Mouse (Mus musculus) spleen, adult 2 months (tissue): ENCODE measurements at regions not wholly inside any gene's neighbourhood (a gene's known extent, or its start where the extent isn't known, plus 50 kb on each side); places are given as distances from the start of the nearest gene placed in this dataset.

Experiments used
- DNase-seq, 2 experiments: peaks; one replicate each; pipeline versions ENCODE4 v3.0.0 to v3.0.0-alpha.2; 2012 to 2021; ENCODE audit warnings: low spot score in 2 of 2, low read depth in 1 of 2
- H3K27ac ChIP-seq: fragments of 200-500 bp; 2 replicates; pipeline ENCODE4 v1.5.1; 2012; ENCODE audit warnings: low read length, inconsistent platforms; ENCODE audit not compliant: insufficient read depth
- H3K27me3 ChIP-seq: fragments of 200-500 bp; 2 replicates; pipeline ENCODE4 v1.6.1; 2012; ENCODE audit warnings: mild to moderate bottlenecking, moderate library complexity, low read length, inconsistent platforms; ENCODE audit not compliant: control insufficient read depth, insufficient read depth
- H3K36me3 ChIP-seq: fragments of 200-500 bp; 2 replicates; pipeline ENCODE4 v1.6.1; 2012; ENCODE audit warnings: mild to moderate bottlenecking, low read length, inconsistent platforms; ENCODE audit not compliant: control insufficient read depth, insufficient read depth
- H3K4me1 ChIP-seq: fragments of 200-500 bp; 2 replicates; pipeline ENCODE4 v1.6.1; 2011; ENCODE audit warnings: inconsistent platforms; ENCODE audit not compliant: control insufficient read depth, insufficient read depth, insufficient read length
- H3K4me3 ChIP-seq: fragments of 200-500 bp; 2 replicates; pipeline ENCODE4 v1.5.1; 2011; ENCODE audit warnings: mild to moderate bottlenecking, inconsistent platforms; ENCODE audit not compliant: insufficient read depth, insufficient read length; ENCODE audit errors: extremely low read depth
- CTCF ChIP-seq: fragments of 200-500 bp; IDR thresholded peaks from 2 replicates; pipeline ENCODE4 v1.5.1; 2011; ENCODE audit warnings: mild to moderate bottlenecking, inconsistent platforms; ENCODE audit not compliant: insufficient read depth, insufficient read length, insufficient replicate concordance; ENCODE audit errors: extremely low read depth
- POLR2A ChIP-seq: fragments of 200-500 bp; IDR thresholded peaks from 2 replicates; pipeline ENCODE4 v1.6.1; 2011; ENCODE audit warnings: low read depth, low read length, inconsistent platforms
- WGBS: fragments of 180-500 bp; shearing (Covaris S2); methylation state at CpG from one replicate; pipeline ENCODE4 v1.1.7; 2018; 5-methylcytosine and 5-hydroxymethylcytosine counted together

GRCm38 (mm10) chr4:148723208-148723607 is 80.1 kb downstream of the Gm572 start:
- Histone ChIP-seq H3K36me3 (no peaks in the 10 kb centered on the region), H3K27me3 (peaks cover 3% of the 10 kb centered on the region; the same call in 1 of the 2 replicates), H3K4me1 (no peaks in the 10 kb centered on the region), H3K4me3 (no peak overlapping the region), H3K27ac (no peak overlapping the region)
- no peak for DNase-seq
- WGBS: 86% methylated on average over 9 of the region's 9 CpGs
- TF ChIP-seq CTCF (no peak), POLR2A (no peak)

- 26% methylated on average over 34 of the region's 39 CpGs for WGBS
- Histone ChIP-seq H3K36me3 (no peaks in the 10 kb centered on the region), H3K27me3 (peaks cover 3% of the 10 kb centered on the region; the same call in 1 of the 2 replicates), H3K27ac (no peak overlapping the region), H3K4me1 (no peaks in the 10 kb centered on the region), H3K4me3 (no peak overlapping the region)
- DNase-seq: no peak
- no peak for TF ChIP-seq CTCF
- no peak for TF ChIP-seq POLR2A
Observed at GRCm38 (mm10) chr4:148723934-148724719, 80.1 kb upstream of the Casz1 start.

DNA sequence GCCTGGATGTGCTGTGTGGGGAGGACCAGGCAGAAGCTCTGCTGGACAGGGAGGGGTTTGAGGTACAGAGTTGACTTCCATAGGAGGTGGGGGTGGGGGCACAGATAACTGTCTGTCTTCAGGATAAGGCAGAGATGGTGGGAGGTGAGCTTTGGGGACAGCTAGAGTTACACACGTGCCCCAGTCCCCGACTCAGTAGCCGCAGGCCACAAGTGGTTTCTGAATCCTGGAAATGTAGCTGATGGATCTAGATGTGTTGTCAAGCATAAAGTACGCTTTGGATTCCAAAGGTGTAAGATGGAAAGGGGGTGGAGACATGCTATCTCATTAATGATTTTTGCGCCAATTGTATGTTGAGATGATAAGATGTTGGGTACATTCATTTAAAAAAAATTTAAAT is 75.4 kb upstream of the Casz1 start:
- no peak overlapping the region for H3K4me3 ChIP-seq
- no peak for DNase-seq
- H3K4me1 ChIP-seq: no peaks in the 10 kb centered on the region
- H3K27ac ChIP-seq: no peak overlapping the region
- H3K27me3 ChIP-seq: peaks cover 3% of the 10 kb centered on the region; the same call in 1 of the 2 replicates
- H3K36me3 ChIP-seq: no peaks in the 10 kb centered on the region
- TF ChIP-seq POLR2A (no peak), CTCF (no peak)
- WGBS: 92% methylated on average over 5 of the region's 5 CpGs

DNA sequence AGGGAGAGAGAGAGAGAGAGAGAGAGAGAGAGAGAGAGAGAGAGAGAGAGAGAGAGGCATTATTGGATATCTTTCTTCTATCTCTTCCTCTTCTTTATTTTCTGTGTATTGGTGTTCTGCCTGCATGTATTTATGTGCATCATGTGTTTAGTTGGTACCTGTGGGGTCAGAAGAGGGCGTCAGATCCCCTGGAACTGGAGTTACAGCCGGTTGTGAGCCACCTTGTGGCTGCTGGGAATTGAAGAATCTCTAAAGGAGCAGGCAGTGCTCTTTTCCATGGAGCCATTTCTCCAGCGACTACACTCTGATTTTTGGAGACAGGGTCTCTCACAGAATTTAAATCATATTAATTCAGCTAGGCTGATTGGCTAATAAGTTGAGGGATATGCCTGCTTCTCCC is 72.6 kb upstream of the Casz1 start:
- no peaks in the 10 kb centered on the region for H3K27me3 ChIP-seq
- 64% methylated on average over 3 of the region's 3 CpGs for WGBS
- H3K4me1 ChIP-seq: no peaks in the 10 kb centered on the region
- no peak overlapping the region for H3K27ac ChIP-seq
- no peak overlapping the region for H3K4me3 ChIP-seq
- no peaks in the 10 kb centered on the region for H3K36me3 ChIP-seq
- no peak for DNase-seq
- TF ChIP-seq POLR2A (no peak), CTCF (no peak)

DNA sequence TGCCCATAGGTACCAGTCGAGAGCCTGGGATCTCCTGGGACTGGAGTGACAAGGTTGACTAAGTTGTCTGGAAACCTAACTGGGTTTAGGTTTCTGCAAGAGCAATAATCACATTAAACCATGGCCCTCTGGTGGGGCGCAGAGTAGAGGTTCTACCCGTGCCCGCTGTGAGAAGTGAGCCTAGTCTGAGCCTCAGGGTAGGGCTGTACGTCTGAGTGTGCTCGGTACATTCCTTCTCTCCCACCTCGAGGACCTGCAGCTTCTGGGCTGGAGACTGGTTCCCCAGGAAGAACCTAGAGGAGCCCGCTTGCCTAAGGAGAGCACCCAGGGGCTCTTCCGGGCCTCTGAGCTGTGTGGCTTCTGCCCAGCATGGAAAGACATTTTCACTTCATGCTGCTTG is 70.2 kb upstream of the Casz1 start:
- no peaks in the 10 kb centered on the region for H3K4me1 ChIP-seq
- H3K27ac ChIP-seq: no peak overlapping the region
- no peak for DNase-seq
- H3K36me3 ChIP-seq: no peaks in the 10 kb centered on the region
- no peaks in the 10 kb centered on the region for H3K27me3 ChIP-seq
- 82% methylated on average over 9 of the region's 9 CpGs for WGBS
- no peak overlapping the region for H3K4me3 ChIP-seq
- no peak for TF ChIP-seq CTCF
- TF ChIP-seq POLR2A: no peak

DNA sequence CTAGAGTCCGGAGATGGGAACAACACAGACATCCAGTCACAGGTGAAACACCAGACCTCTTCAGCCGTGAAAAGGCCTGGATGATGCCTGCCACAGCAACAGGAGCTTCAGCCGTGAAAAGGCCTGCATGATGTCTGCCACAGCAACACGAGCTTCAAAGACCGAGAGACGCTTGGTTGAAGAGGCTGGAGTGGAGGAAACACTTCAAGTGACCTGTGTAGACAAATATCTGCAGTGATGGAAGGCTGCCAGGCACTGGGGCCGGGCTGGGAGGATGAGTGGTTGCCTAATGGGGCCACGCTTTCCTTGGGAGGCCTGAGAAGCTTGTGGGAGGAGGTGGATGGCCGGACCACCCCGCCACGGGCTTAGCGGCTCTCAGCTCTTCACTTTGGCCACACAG is 69.7 kb upstream of the Casz1 start:
- Histone ChIP-seq H3K4me3 (no peak overlapping the region), H3K27me3 (no peaks in the 10 kb centered on the region), H3K4me1 (no peaks in the 10 kb centered on the region), H3K27ac (no peak overlapping the region), H3K36me3 (no peaks in the 10 kb centered on the region)
- no peak for TF ChIP-seq POLR2A
- TF ChIP-seq CTCF: no peak
- no peak for DNase-seq
- 78% methylated on average over 12 of the region's 12 CpGs for WGBS
